Mouse (Mus musculus) heart, adult 11 months (tissue): ENCODE results near the gene Gle1.

Source experiments
- DNase-seq: peaks from one replicate; pipeline ENCODE4 v3.0.0; 2022

The Gle1 gene

GRCm38 (mm10) chr2:29964354-29965249 lies 29.4 kb downstream of the Gle1 start:
- peak; percentile 95 for DNase-seq

- DNase-seq = peak; percentile 100
Measured at GRCm38 (mm10) chr2:29965250-29965843, 30.1 kb downstream of the Gle1 start, which contains the start of gene Sptan1. TSS of gene Sptan1 (plus strand) at chr2:29965560.

GRCm38 (mm10) chr2:29965906-29966305 lies 30.7 kb downstream of the Gle1 start:
- DNase-seq = no peak

- DNase-seq = no peak
Measured at GRCm38 (mm10) chr2:29966826-29967225, 31.6 kb downstream of the Gle1 start.

GRCm38 (mm10) chr2:29967768-29968167 lies 32.5 kb downstream of the Gle1 start:
- no peak for DNase-seq

GRCm38 (mm10) chr2:29968638-29969037 lies 33.4 kb downstream of the Gle1 start:
- no peak for DNase-seq

GRCm38 (mm10) chr2:29971838-29972635 lies 36.8 kb downstream of the Gle1 start:
- DNase-seq = peak; percentile 98

- peak; percentile 90 for DNase-seq
Measured at GRCm38 (mm10) chr2:29973525-29973924, 38.3 kb downstream of the Gle1 start.

GRCm38 (mm10) chr2:29977307-29977706 lies 42.1 kb downstream of the Gle1 start:
- DNase-seq = no peak

- no peak for DNase-seq
Measured at GRCm38 (mm10) chr2:29980661-29981060, 45.4 kb downstream of the Gle1 start.

GRCm38 (mm10) chr2:29991962-29992361 lies 56.7 kb downstream of the Gle1 start:
- no peak for DNase-seq

- no peak for DNase-seq
Measured at GRCm38 (mm10) chr2:30009101-30009500, 73.9 kb downstream of the Gle1 start.
